In the genomic region with DNA sequence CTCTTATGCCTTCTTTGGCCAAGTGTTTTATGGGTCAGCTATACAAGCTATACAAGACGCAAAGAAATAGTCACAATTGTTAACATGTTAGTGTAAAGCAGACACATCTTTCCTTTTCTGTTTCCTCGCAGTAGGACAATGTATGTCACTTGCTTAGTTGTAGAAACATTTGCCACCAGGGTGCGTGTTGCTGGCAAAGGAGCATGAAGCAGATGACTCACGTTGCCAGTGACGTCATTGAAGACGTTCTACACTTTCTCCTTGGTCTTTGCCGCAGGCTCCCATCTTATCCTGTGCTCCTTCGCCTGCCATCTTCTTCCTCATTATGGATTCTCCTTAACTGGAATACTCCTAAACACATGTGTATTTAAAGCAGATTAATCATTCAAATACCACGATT, we compare ENCODE assay signal across 20 mouse cellular contexts.
"Had no signal": no experiment of that assay in that cellular context is flagged by ENCODE, and none has a peak within 500 bp of the region (broad histone marks: within the 10 kb centered on the region; RNA-seq: fewer than 3 reads in every experiment).

No protein-coding gene starts in this region.

- H3K4me1 ChIP-seq: midbrain, embryonic 10.5 days; midbrain, embryonic 12.5 days; neural tube, embryonic 13.5 days; neural tube, embryonic 15.5 days had no signal

- H3K36me3 ChIP-seq: midbrain, embryonic 10.5 days; midbrain, embryonic 12.5 days; neural tube, embryonic 13.5 days; neural tube, embryonic 15.5 days had no signal

- ATAC-seq: midbrain, embryonic 16.5 days had no signal

- H3K27me3 ChIP-seq: midbrain, embryonic 12.5 days; neural tube, embryonic 13.5 days; neural tube, embryonic 15.5 days had no signal

- H3K4me3 ChIP-seq: midbrain, embryonic 10.5 days; midbrain, embryonic 12.5 days; myocyte; neural tube, embryonic 13.5 days; neural tube, embryonic 15.5 days had no signal

- DNase-seq: lung, adult 18-20 months; lung, embryonic 14.5 days; lung, postnatal 10 days; lung, postnatal 36 days; midbrain, embryonic 14.5 days; retina, postnatal 1 day; right cerebral cortex, adult 18-20 months; right cerebral cortex, postnatal 25 days; right cerebral cortex, postnatal 4 days; spleen, adult 18-20 months; thymus, adult 2 months; thymus, postnatal 14 days; thymus, postnatal 36 days had no signal

- H3K27ac ChIP-seq: liver, embryonic 14.5 days; midbrain, embryonic 10.5 days; midbrain, embryonic 12.5 days; neural tube, embryonic 13.5 days; neural tube, embryonic 15.5 days had no signal

- H3K9ac ChIP-seq: liver, embryonic 14.5 days; lung, embryonic 14.5 days; midbrain, embryonic 12.5 days; neural tube, embryonic 13.5 days; neural tube, embryonic 15.5 days had no signal

- H3K4me2 ChIP-seq: lung, embryonic 14.5 days; midbrain, embryonic 12.5 days; neural tube, embryonic 13.5 days; neural tube, embryonic 15.5 days had no signal

- H3K9me3 ChIP-seq: midbrain, embryonic 10.5 days; midbrain, embryonic 12.5 days; neural tube, embryonic 13.5 days; neural tube, embryonic 15.5 days had no signal
